Mouse (Mus musculus): ENCODE measurements around the gene Olfr16. TPM values are rescaled to one million over a fixed set of nuclear protein-coding genes. Genes with fewer than 3 reads are reported as not detected.

The Olfr16 gene
- total RNA-seq (2021) = not detected
- long read RNA-seq, experiment 1 = 0 reads
- long read RNA-seq, experiment 2 = 0 reads

DNA sequence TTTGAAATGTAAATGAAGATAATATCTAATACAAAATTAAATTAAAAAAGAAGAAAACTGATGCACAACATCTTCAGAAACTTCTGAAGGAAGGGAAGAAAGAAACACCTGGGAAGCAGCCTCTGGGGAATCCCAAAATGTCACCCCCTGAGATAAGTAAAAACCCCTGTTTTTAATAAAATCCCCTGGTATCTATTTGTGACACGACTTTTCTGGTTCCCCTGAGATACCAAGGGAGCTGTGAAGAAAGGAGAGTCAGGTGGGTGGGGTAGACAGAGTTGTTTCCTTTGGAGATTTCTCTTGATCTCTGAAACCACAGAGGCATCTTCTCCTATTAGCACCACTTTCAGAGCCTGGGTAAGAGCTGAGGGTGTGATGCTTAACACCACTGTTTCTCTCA lies at the start of gene Olfr16:
Gene Olfr16 (plus strand): TSS at position 250 of the 400 bp plus-strand sequence.
- intact Hi-C loops (cut with DNase I) = no loop called here
- no peak for DNase-seq

DNA sequence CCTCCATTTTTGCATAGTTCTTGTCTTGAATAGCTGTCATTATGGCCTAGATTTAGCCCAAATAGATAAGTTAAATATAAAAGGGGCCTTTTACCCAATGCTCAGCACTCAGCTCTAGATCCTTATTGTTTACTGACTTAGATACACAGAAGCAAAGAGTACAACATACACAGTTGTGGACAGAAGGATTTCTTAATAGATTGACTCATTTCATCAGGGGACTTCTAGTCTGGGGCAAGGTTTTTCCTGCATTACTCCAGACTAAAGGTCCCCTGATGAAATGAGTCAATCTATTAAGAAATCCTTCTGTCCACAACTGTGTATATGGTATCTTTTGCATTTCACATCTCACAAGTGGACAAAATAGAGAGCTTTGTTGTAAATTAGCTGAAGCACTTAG lies 46.9 kb upstream of the Olfr16 start:
- no peak for DNase-seq
- intact Hi-C loops (cut with DNase I) = no loop called here

- no peak for DNase-seq
- intact Hi-C loops (cut with DNase I) = no loop called here
Observed at GRCm38 (mm10) chr1:172917115-172917514, 33.1 kb upstream of the Olfr16 start.

DNA sequence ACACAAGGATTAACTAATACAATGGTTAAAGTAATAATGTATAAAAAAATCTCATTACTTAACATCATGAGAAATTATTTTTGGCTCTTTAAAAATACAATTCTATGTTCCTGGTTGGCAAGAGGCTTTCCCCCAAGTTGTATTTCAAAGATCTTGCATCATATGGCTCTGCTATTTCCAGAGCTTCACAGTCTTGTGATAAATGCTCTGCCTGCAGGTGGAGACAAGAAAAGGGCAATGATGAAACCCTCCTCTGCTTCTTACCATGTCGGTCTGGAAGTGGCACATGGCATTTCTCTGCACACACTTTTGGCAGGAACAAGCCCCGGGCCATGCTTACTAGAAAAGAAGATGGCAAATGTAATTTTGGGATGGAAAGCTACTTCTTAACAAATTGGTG lies 31.8 kb upstream of the Olfr16 start:
- no peak for DNase-seq
- intact Hi-C loops (cut with DNase I) = no loop called here

GRCm38 (mm10) chr1:172932197-172932596 lies 18.0 kb upstream of the Olfr16 start:
- intact Hi-C loops (cut with DNase I) = no loop called here
- no peak for DNase-seq

DNA sequence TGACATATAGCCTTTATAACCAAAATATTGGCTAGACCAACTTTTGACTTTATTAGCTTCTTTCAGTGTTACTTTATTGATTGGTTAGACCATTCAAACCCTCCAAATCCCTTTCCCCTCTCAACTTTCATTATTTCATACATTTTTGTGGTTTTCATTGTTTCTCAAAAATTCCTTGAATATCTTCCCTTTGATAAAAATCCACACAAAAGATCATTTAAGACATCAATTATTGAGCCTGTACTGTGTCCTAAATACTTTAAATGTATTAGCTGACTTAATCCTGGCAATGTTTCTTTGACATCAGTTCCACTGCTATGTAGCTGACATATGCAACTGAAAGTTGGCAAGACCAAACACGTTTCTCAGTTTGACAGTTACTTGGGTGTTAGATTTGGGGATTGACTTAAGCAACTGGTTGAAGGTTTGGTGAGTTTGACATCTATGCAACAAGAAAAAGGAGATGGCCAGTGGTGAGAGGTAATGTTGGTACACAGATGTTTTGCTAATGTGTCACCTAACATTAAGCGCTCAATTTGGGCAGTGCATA lies 1.0 kb downstream of the Olfr16 start:
- intact Hi-C loops (cut with DNase I) = no loop called here
- no peak for DNase-seq

GRCm38 (mm10) chr1:172955376-172955775 lies 5.2 kb downstream of the Olfr16 start:
- intact Hi-C loops (cut with DNase I) = no loop called here

GRCm38 (mm10) chr1:172960452-172960851 lies 10.2 kb downstream of the Olfr16 start:
- DNase-seq = no peak
- intact Hi-C loops (cut with DNase I) = no loop called here

More at GRCm38 (mm10) chr1:172955376-172955775, 5.2 kb downstream of the Olfr16 start:
- DNase-seq = no peak

- intact Hi-C loops (cut with DNase I) = no loop called here
- DNase-seq = no peak
Observed at GRCm38 (mm10) chr1:172989794-172990634, 39.8 kb downstream of the Olfr16 start.

GRCm38 (mm10) chr1:172990635-172991009 lies 40.4 kb downstream of the Olfr16 start:
- no peak for DNase-seq

More at GRCm38 (mm10) chr1:172990635-172991009, 40.4 kb downstream of the Olfr16 start:
- intact Hi-C loops (cut with DNase I) = no loop called here

Other genes starting within 250 kb of the Olfr16 start
- gene Apcs, start 55.4 kb upstream of the Olfr16 start, total RNA-seq (2021) = not detected
- gene Olfr1408, start 187.0 kb downstream of the Olfr16 start, total RNA-seq (2021) = not detected
- gene Olfr1406, start 240.2 kb downstream of the Olfr16 start, total RNA-seq (2021) = not detected
- not detected for gene Olfr218, start 247.4 kb downstream of the Olfr16 start, total RNA-seq (2021)

All from gastrocnemius, postnatal 36 days (tissue).